Mouse (Mus musculus) kidney, postnatal 4 days (tissue): ENCODE measurements at regions not wholly inside any gene's neighbourhood (a gene's known extent, or its start where the extent isn't known, plus 50 kb on each side); places are given as distances from the start of the nearest gene placed in this dataset.

ENCODE experiments used
- DNase-seq, 2 experiments: peaks; one replicate each; pipeline ENCODE4 v3.0.0; 2021; ENCODE audit warnings: mixed read lengths in 2 of 2

DNA sequence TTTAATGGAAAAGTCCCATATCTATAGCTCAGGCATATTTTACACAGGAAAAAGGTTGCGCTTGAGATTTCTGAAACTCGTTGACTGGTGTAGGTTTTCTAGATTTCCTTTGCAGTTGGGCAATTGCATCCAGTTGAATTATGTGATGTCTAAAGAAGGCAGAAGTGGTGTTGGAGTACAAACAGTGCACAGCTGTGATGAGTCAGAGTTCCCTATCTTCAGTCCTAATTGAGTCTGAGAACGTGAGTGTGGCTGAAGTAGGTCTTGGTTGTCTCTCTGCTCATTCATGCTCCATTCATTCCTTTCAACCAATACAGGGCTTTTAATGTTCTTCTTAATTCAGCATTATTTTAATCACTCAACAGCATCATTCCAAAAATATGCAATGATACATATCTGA lies 142.9 kb upstream of the Dpyd start:
- no peak for DNase-seq

DNA sequence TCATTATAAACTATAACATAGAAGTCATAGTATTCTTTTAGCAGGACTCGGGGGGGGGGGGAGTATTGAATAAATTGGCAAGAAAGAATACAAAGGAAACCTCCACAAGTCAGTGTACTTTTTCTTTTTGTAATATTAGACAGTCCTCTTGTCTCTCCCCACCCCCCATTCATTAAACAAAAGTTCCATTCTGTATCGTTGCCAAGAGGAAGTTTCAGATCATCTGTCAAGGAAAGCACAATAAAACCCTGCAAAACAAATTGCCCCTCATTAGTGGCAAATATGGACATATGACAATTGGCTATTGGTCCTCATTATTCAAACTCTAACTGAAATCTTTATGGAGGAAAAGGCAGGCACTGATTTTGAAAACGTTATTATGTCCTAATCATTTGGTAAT lies 140.2 kb upstream of the Dpyd start:
- no peak for DNase-seq

- peak; percentile 40 to 41 for DNase-seq
Measured at GRCm38 (mm10) chr3:118425748-118426147, 136.2 kb upstream of the Dpyd start.

- DNase-seq, result peak; percentile 69 to 74
Measured at GRCm38 (mm10) chr3:118428523-118428922, 133.4 kb upstream of the Dpyd start.

DNA sequence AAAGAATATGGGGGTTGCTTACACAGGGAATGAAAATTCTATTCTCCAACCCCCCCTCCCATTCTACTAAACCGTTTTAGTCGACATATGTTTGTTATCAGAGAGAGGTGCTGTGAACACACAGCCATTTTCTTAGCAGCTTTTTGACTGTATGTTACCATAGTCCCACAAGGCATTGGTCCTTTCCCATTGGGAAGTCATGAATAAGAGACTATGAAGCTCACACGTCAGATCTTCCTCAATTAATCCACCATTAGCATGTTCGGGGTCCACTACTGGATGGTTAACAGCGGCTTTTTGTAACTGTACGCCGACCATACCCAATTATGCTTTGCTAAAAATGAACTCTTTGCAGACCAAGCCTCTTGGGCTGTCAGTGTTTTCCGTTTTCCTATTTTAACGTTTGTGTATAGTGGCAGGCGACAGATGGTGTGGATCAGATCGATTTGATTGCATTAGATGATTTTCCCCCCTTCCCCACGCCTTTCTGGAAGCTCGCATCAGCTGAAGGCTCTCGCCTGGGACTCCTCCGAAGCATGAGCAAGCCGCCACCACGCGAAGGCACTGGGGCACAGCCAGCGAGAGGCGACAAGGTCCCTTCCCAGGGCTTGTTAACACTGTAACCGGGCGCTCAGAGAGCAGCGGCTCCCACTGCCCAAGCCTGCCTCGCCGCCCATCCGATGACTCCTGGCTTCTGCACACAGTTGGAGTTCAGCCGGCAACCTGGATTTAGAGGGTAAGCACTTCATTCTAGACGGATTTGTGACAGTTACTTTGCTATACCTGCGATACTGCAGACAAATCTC lies 131.9 kb upstream of the Dpyd start:
- DNase-seq, result peak; percentile 11

DNA sequence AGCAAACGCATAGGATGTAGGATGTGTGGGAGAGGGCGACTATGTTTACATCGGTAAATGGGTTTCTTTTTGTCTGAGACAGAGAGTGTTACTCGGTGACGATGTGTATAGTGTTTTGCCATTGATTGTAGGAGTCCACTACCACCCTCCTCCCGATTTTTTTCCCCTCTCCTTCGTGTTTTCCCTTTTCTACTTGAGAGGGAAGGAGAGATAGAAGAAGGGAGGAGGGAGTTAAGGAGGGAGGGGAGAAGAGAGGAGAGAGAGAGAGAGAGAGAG lies 131.4 kb upstream of the Dpyd start:
- DNase-seq, result no peak

DNA sequence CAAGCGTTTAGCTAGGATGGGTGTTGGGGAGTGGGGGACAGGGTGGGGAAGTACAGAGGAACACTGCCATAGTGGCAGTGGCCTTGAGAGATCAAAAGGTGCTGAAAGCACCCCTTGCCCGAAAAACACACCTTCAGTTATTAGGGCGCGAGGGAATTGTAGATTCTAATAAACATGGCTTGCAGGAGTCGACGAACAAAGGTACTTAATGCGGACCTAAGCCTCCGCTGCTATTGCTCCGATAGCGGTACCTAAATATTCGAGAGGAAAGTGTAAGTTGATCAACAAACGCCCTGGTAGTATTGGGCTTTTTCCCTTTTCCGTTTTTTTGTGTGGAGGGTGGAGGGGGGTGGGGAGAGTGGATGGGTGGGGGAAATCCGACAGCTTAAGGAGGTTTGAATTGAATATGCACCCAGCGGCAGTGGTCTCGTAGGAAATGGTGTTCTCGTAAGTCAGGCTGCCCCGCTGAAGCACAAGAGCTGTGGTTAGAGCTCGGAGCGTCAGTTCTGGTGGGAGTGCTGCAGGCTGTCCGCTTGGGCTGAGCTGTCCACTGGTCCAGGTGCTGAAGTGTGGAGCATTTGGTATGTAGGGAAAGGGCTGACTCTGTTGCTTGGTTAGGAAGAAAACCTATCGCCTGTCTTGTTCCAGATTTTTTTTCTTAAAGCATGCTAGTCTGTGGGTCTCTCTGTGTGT lies 130.8 kb upstream of the Dpyd start:
- DNase-seq, result peak; percentile 95 to 96

DNA sequence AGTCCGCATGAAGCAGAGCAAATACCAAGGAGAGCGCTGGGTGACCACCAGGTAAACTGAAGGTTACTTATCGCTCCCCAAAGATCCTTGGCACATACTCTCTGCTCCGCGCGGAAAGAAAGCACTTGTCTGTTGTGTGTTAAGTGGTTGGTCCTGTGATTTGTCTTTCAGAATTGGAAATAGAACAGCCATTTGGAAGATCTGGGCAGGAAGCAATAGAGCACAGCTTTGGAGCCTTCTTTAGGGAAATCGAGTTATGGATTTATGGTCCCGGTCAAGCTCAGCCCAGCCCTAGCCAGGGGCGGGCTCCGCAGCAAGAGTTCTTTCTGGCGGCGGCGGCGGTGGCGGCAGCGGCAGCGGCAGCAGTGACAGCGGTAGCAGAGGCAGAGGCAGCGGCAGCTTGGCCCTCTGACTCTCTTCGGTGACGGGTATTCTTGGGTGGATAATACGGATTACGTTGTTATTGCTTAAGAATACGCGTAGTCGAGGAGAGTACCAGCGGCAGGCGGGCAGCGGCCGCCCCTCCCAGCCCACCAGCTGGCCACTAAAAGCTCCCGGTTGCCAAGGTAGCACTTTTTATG lies 128.4 kb upstream of the Dpyd start:
- DNase-seq, result peak in 1 of 2 experiments; percentile 5

DNA sequence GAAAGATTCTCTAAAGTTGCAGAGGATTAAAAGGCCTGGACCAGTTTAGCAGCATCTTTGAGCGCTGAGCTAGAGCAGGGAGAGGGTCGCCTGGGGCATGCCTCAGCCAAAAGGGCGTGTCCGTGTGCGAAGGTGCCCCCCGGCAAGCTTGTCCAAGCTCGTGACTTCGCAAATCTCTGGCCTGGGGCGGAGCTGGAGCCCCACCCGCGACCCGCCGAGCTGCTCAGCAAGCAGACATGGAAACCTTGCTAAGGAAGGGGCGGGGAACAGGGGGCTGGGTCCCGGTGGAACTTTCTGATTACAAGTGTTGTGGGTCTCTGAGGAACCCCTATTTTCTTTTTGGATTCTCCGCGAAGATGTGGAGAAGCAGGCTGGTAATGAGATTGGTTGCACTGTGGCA lies 127.6 kb upstream of the Dpyd start:
- DNase-seq, result no peak

DNA sequence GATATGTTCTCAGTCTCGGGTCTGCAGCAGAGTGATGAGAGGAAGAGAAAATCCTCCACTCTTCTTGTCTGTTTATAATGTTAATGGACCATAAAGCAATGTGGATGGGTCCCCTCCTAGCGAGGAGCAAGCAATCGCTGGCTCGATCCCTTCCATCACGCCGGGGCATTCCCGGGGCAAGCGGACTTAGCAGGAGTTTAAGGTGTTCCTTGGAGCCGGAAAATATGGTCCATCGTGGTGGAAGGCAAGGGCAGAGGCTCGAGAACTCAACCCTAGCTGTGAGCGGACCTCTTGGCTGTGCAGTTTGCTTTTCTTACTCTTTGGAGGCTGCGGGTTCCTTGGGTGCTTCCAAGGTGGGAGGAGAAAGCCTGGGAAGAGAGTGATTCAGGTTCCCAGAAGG lies 127.1 kb upstream of the Dpyd start:
- no peak for DNase-seq

DNA sequence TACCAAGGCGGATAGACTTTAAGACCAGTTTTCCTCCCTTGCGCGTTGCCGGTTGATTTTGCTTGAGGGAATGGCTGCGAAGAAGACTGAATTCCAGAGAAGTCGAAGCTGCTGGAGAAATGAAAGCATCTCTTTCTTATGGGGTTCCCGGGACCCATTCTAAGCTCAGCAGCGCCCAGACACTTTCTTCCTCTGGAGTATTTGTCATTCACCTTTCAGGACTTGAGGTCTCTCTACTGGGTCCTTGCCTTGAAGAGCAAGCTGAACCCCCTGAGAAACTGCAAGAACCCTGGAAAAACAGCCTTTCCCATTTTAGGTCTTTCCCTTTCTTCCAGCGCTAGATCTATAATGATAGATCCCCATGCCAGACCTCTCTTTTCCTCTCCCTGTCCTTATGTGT lies 126.7 kb upstream of the Dpyd start:
- DNase-seq, result no peak

- no peak for DNase-seq
Measured at GRCm38 (mm10) chr3:118443742-118444332, 118.1 kb upstream of the Dpyd start.

DNA sequence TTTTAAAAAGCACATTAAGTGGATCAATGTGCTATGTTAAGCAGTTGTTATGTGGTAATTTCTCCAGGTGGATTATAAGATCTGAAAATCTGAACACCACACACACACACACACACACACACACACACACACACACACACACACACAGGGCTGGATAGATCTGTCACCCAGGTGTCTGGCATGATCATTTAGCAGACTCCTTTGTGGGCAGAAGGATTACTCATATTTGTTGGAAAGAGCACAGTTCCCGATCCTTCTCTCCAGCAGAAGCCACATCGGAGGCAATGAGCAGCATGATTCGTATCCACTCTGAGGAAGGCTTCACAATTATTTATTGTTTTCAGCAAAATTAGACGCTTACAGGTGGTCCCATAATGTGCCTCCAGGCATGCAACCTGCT lies 116.6 kb upstream of the Dpyd start:
- no peak for DNase-seq

DNA sequence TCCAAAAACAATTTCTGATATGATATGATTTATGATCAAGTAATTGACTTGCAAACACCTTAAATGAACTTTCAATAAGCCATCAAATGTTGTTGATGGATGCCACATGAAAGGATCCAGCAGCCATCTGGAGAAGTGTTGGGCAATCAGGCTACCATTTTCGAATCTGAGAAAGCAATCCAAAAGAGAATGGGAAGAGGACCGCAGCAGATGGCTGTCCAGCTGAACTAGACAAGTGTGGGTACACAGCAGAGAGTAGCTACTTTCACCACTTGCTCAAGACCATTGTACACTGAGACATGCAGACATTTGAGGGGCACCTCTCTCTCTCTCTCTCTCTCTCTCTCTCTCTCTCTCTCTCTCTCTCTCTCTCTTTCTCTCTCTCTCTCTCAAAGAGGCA lies 102.3 kb upstream of the Dpyd start:
- no peak for DNase-seq

DNA sequence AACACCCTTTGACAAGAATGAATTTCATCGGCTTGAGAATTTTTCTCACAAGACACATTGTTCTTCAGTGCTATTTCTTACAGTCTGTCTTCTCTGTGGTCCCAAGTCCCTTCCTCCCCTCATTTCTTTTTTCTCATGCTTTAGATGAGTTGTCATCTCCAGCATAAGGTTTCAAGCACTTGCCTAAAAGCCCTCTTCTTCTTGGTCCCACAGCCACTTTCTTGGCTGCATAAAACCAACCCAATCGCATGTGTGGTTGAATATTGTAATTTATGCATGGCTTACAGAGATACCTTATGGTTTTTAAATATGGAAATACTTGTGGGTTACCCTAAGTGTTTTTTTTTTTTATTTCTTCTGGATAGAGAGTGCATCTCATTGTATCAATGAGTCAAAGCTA lies 96.3 kb upstream of the Dpyd start:
- DNase-seq, result no peak

- DNase-seq, result no peak
Measured at GRCm38 (mm10) chr3:118472215-118472799, 89.6 kb upstream of the Dpyd start.

DNA sequence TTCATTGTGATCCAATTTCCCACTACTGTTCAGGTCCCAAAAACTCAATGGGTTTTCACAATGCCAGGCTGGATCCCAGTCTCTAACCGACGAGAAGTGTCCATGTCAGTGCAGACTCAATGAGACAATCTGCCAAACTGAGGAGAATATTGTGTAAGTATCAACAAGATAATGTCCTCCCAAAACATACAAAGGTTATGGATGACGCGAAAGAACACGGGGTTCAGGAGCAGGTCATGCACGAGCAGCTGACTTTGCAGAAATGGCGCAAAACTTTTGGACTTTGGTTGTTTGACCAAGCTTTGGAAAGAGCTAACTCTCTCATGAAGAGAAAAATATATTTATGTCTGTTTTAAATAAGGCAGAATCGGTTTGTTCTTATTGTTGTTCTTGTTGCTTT lies 83.9 kb upstream of the Dpyd start:
- DNase-seq, result no peak

DNA sequence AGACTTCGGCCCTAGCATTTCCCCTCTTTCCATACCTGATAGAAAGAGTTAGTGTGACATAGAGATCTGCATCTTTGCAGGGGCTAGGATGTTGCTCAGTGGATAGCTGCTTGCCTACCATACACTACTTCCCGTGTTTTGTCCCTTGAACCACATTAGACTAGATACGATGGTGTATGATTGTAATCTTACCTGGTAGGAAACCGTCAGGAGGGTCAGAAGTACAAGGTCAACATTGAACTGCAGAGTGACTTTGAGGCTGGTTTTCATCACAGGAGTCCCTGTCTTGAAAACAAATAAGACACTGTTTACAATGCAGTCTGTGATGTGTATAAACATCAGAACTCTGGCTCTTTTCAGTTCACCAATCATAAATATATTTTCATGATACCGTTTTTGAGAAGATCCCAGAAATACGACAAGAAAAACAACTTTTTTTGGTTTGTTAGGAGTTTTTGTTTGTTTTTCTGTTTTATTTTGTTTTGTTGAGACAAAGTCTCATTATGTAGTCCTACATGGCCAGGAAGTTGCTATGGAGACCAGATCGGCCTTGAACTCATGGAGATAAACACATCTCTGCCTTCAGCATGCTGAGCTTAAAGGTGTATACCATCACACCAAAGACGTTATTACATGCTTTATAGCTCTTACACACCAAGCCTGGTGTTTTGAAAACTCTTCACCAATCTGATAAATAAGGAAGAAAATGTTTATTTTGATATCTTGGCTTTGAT lies 81.2 kb upstream of the Dpyd start:
- DNase-seq, result no peak

DNA sequence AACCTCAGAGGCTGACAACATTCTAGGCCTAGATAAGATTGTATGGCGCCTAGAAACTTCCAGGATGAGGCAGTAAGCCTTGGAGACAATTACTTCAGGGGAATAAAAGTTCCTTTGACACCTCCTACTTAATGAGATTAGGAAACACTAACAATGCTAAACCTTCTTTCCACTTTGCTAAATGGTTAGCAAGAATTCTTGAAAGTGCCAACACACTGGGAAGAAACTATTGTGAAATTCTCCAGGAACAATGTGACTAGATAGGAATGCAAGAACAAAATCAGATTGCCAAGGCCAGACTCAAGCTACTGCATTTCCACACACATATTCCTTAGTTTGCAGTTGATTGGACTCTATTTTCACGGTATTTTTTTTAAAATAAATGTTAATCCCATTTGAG lies 76.0 kb upstream of the Dpyd start:
- DNase-seq, result no peak

- no peak for DNase-seq
Measured at GRCm38 (mm10) chr3:118487408-118487807, 74.5 kb upstream of the Dpyd start.

DNA sequence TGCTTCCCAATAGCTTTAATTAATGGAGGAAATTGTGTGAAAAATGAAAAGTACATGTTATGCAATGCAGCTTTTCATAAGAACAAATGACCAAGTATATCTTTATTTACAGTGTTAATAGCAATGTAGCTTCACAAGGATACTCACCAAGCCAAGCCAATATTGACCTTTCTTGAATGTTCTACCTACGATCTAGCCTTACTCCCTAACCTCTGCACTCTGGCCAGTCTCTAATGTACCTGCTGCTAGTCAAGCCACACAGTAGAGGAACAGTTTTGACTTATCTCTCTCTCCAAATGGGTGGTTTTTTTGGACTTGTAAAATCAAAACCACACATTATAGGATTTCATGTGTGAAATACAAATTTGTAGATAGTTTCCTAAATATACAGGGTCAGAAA lies 70.8 kb upstream of the Dpyd start:
- DNase-seq, result no peak

- DNase-seq, result no peak
Measured at GRCm38 (mm10) chr3:118491871-118492270, 70.1 kb upstream of the Dpyd start.

- no peak for DNase-seq
Measured at GRCm38 (mm10) chr3:118494611-118495010, 67.3 kb upstream of the Dpyd start.
